Mouse (Mus musculus) hindbrain, embryonic 13.5 days (tissue): ENCODE results near the gene Zer1. TPM values are rescaled to one million over a fixed set of nuclear protein-coding genes. Genes with fewer than 3 reads are reported as not detected.

Experiments used
- ATAC-seq: fragments of 200-750 bp; cut with Nextera tagmentation; 2 replicates; pipeline ENCODE4 v1.8.0; 2017; ENCODE audit warnings: moderate TSS enrichment; ENCODE audit not compliant: low FRiP score
- H3K27ac ChIP-seq: fragments of 300-500 bp; sonication (generic); 2 replicates; pipeline ENCODE4 v1.5.1; 2015; ENCODE audit warnings: inconsistent platforms, mild to moderate bottlenecking, moderate library complexity
- H3K27me3 ChIP-seq: fragments of 300-500 bp; sonication (generic); 2 replicates; pipeline ENCODE4 v1.6.1; 2015; ENCODE audit warnings: mild to moderate bottlenecking, inconsistent platforms
- H3K36me3 ChIP-seq: fragments of 300-500 bp; sonication (generic); 2 replicates; pipeline ENCODE4 v1.6.1; 2015; ENCODE audit warnings: mild to moderate bottlenecking, inconsistent platforms
- H3K4me1 ChIP-seq: fragments of 300-500 bp; sonication (generic); replicated peaks from 2 replicates; pipeline ENCODE4 v1.6.1; 2015; ENCODE audit warnings: inconsistent platforms
- H3K4me2 ChIP-seq: fragments of 300-500 bp; sonication (generic); 2 replicates; pipeline ENCODE4 v1.6.1; 2015; ENCODE audit warnings: inconsistent platforms, mild to moderate bottlenecking, moderate library complexity
- H3K4me3 ChIP-seq: fragments of 300-500 bp; sonication (generic); 2 replicates; pipeline ENCODE4 v1.5.1; 2015; ENCODE audit warnings: mild to moderate bottlenecking, inconsistent platforms
- H3K9ac ChIP-seq: fragments of 300-500 bp; sonication (generic); 2 replicates; pipeline ENCODE4 v1.6.1; 2015; ENCODE audit warnings: mild to moderate bottlenecking, inconsistent platforms
- H3K9me3 ChIP-seq: fragments of 300-500 bp; sonication (generic); 2 replicates; pipeline ENCODE4 v1.6.1; 2016; ENCODE audit warnings: inconsistent platforms
- WGBS: fragments of 180-500 bp; shearing (Covaris S2); methylation state at CpG from one replicate; pipeline ENCODE4 v1.1.7; 2015; 5-methylcytosine and 5-hydroxymethylcytosine counted together
- polyA plus RNA-seq: library from polyadenylated mRNA; unstranded; fragments of >200 nt; fragmentation: Nextera tagmentation; extraction: Ambion mirVana; gene quantifications from 2 replicates; pipeline ENCODE4 v1.2.1, GENCODE M21; 2015

Gene Zer1
- polyA plus RNA-seq, 1 experiment from 2014 or later, result 14.1 TPM

DNA sequence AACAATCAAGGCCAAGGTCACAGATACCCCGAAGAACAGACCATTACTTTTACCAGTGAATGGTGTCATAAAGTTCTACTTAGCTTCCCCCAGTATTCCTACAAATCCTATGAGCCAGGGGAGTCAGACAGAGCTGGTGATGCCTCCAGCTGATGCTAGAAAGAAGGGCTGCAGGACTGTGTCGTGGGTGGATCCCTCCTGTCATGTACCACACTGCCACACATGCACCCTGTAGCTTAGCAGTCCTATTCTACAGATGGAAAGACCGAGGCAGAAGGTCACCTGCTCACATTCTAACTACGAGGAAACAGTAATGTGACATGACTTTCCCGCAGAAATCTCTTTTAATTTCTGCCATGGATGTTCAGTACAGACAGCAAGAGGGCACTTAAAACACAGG lies 1.6 kb downstream of the Zer1 start:
- Histone ChIP-seq H3K27me3 (no peaks in the 10 kb centered on the region), H3K4me1 (peaks cover 54% of the 10 kb centered on the region), H3K4me2 (peak overlapping the region; percentile 93), H3K36me3 (peaks cover 13% of the 10 kb centered on the region), H3K9ac (no peak overlapping the region), H3K9me3 (no peaks in the 10 kb centered on the region), H3K4me3 (no peak overlapping the region), H3K27ac (no peak overlapping the region)
- 90% methylated on average over 5 of the region's 5 CpGs for WGBS
- ATAC-seq, result no peak

- 75% methylated on average over 4 of the region's 4 CpGs for WGBS
- Histone ChIP-seq H3K4me3 (no peak overlapping the region), H3K27ac (peak overlapping the region; percentile 73), H3K4me2 (no peak overlapping the region), H3K36me3 (peaks cover 13% of the 10 kb centered on the region), H3K27me3 (no peaks in the 10 kb centered on the region), H3K9me3 (no peaks in the 10 kb centered on the region), H3K4me1 (peaks cover 51% of the 10 kb centered on the region), H3K9ac (peak overlapping the region; percentile 46; the same call in 1 of the 2 replicates)
- ATAC-seq, result no peak
These were observed 4.1 kb downstream of the Zer1 start for GRCm38 (mm10) chr2:30120269-30120668.

- H3K36me3 ChIP-seq, result peaks cover 18% of the 10 kb centered on the region
- no peaks in the 10 kb centered on the region for H3K27me3 ChIP-seq
- WGBS, result 16% methylated on average over 6 of the region's 6 CpGs
- ATAC-seq, result no peak
- H3K4me3 ChIP-seq, result no peak overlapping the region
- peak overlapping the region; percentile 73 for H3K27ac ChIP-seq
- 0 out of 2 replicates have a peak overlapping the region, but pooled peaks have one; percentile 26 for H3K9ac ChIP-seq
- peaks cover 45% of the 10 kb centered on the region for H3K4me1 ChIP-seq
- H3K4me2 ChIP-seq, result peak overlapping the region; percentile 25; the same call in 1 of the 2 replicates
- H3K9me3 ChIP-seq, result no peaks in the 10 kb centered on the region
These were observed 4.7 kb downstream of the Zer1 start for GRCm38 (mm10) chr2:30119641-30120051.

DNA sequence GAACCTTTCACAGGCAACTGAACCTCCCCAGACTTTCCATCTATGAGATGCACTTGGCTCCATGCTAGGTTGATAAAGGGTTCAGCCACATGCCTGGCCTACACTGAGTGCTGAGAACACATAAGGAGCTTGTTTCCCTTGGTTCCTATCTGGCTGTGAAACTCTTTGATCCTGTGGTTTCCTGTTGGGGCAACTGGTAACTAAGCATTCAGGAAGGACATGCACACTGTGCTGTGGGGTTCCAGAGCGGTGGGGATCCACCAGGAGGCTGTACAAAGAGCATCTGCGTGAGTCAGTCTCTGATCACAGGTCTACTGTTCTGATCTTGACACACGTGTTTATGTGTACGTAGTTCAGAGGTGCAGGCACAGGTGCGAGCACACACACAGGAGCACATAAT lies 11.8 kb downstream of the Zer1 start:
- WGBS, result 97% methylated on average over 5 of the region's 5 CpGs
- H3K4me3 ChIP-seq, result no peak overlapping the region
- no peaks in the 10 kb centered on the region for H3K27me3 ChIP-seq
- H3K9ac ChIP-seq, result no peak overlapping the region
- H3K27ac ChIP-seq, result no peak overlapping the region
- H3K36me3 ChIP-seq, result peaks cover 65% of the 10 kb centered on the region
- H3K9me3 ChIP-seq, result no peaks in the 10 kb centered on the region
- no peak overlapping the region for H3K4me2 ChIP-seq
- no peaks in the 10 kb centered on the region for H3K4me1 ChIP-seq
- ATAC-seq, result no peak

DNA sequence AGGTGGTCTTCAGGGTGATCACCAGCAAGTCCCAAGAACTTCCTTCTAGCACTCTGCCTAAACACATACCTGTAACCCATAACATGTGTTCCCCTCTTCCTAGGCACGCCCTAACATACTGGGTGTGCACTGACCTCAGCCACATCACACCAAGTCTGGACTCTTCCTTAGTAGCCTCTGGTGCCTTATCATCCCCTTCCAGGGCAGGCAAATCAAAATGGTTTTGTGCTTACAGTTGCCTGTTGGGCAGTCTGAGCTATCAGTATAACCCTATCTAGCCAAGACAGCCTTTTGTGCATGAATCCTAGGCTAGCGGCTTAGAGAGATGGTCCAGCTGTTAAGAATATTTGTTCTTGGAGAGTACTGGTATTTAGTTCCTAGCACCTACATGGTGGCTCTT lies 12.9 kb downstream of the Zer1 start:
- H3K36me3 ChIP-seq, result peaks cover 75% of the 10 kb centered on the region
- no peak overlapping the region for H3K27ac ChIP-seq
- no peaks in the 10 kb centered on the region for H3K27me3 ChIP-seq
- H3K4me3 ChIP-seq, result no peak overlapping the region
- no peaks in the 10 kb centered on the region for H3K9me3 ChIP-seq
- H3K9ac ChIP-seq, result no peak overlapping the region
- ATAC-seq, result no peak
- no peaks in the 10 kb centered on the region for H3K4me1 ChIP-seq
- H3K4me2 ChIP-seq, result no peak overlapping the region
- WGBS, result 95% methylated on average over 2 of the region's 2 CpGs

- Histone ChIP-seq H3K4me3 (no peak overlapping the region), H3K4me2 (no peak overlapping the region), H3K4me1 (no peaks in the 10 kb centered on the region), H3K9ac (no peak overlapping the region), H3K27ac (no peak overlapping the region), H3K9me3 (no peaks in the 10 kb centered on the region), H3K36me3 (peaks cover 96% of the 10 kb centered on the region), H3K27me3 (no peaks in the 10 kb centered on the region)
- 91% methylated on average over 4 of the region's 4 CpGs for WGBS
- no peak for ATAC-seq
These were observed 16.1 kb downstream of the Zer1 start for GRCm38 (mm10) chr2:30108260-30108659.

GRCm38 (mm10) chr2:30107646-30108045 lies 16.7 kb downstream of the Zer1 start:
- Histone ChIP-seq H3K36me3 (peaks cover 96% of the 10 kb centered on the region), H3K4me1 (no peaks in the 10 kb centered on the region), H3K4me2 (no peak overlapping the region), H3K27me3 (no peaks in the 10 kb centered on the region), H3K27ac (no peak overlapping the region), H3K9me3 (no peaks in the 10 kb centered on the region), H3K4me3 (no peak overlapping the region), H3K9ac (no peak overlapping the region)
- 95% methylated on average over 5 of the region's 5 CpGs for WGBS
- no peak for ATAC-seq

DNA sequence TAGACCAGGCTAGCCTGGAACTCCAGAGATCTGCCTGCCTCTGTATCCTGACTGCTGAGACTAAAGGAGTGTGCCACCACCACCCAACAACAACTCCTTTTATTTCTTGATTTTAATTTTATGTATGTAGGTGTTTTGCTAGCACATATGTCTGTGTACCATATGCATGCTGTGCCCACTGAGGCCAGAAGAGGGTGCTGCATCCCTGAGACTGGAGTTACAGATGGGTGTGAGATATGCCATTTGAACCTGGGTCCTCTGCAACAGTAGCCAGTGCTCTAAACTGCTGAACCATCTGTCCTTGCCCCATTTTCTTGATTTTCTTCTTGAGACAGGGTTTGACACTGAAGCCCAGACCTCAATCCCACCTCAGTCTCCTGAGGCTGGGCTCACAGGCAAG lies 18.0 kb downstream of the Zer1 start:
- H3K4me2 ChIP-seq, result no peak overlapping the region
- no peak overlapping the region for H3K27ac ChIP-seq
- no peak overlapping the region for H3K9ac ChIP-seq
- H3K9me3 ChIP-seq, result no peaks in the 10 kb centered on the region
- H3K4me3 ChIP-seq, result no peak overlapping the region
- H3K36me3 ChIP-seq, result peaks cover 97% of the 10 kb centered on the region
- no peaks in the 10 kb centered on the region for H3K27me3 ChIP-seq
- ATAC-seq, result no peak
- no peaks in the 10 kb centered on the region for H3K4me1 ChIP-seq

GRCm38 (mm10) chr2:30100214-30100613 lies 24.2 kb downstream of the Zer1 start:
- peaks cover 94% of the 10 kb centered on the region for H3K36me3 ChIP-seq
- H3K4me2 ChIP-seq, result no peak overlapping the region
- no peaks in the 10 kb centered on the region for H3K9me3 ChIP-seq
- no peak overlapping the region for H3K27ac ChIP-seq
- H3K9ac ChIP-seq, result no peak overlapping the region
- H3K4me3 ChIP-seq, result no peak overlapping the region
- no peaks in the 10 kb centered on the region for H3K4me1 ChIP-seq
- ATAC-seq, result no peak
- WGBS, result 82% methylated on average over 4 of the region's 4 CpGs
- H3K27me3 ChIP-seq, result no peaks in the 10 kb centered on the region

DNA sequence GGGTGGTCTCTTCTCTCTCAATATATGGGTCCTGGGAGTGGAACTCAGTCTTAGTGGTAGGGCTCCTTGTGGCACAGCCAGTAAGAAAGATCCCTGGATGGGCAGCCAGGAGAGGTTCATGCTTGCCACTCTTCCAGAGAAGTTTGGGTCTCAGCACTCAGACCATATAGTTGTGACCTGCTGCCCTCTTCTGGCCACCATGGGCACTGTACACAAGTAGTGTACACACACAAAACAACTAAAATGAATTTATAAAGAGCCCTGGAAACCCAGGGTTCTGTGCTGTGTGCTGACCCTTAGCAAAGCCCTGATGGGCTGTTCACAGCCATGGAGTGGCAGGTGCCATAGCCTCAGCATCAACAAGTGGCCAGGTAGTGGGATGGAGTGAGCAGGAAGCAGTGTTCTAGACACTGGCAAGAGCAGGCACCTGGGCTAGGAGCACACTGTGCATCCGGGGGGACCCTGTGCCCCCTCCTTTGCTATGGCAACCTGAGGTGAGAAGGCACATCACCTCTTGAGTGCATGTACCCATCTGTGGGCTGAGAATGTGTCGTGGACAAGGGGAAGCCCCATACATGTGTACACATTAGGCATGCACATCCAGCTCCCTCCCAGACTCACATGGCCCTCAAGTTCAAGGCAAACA lies 28.4 kb downstream of the Zer1 start:
- 92% methylated on average over 2 of the region's 2 CpGs for WGBS
- Histone ChIP-seq H3K4me1 (peaks cover 22% of the 10 kb centered on the region), H3K27me3 (no peaks in the 10 kb centered on the region), H3K27ac (no peak overlapping the region), H3K4me3 (no peak overlapping the region), H3K36me3 (peaks cover 59% of the 10 kb centered on the region), H3K9ac (no peak overlapping the region), H3K4me2 (no peak overlapping the region), H3K9me3 (no peaks in the 10 kb centered on the region)
- no peak for ATAC-seq

DNA sequence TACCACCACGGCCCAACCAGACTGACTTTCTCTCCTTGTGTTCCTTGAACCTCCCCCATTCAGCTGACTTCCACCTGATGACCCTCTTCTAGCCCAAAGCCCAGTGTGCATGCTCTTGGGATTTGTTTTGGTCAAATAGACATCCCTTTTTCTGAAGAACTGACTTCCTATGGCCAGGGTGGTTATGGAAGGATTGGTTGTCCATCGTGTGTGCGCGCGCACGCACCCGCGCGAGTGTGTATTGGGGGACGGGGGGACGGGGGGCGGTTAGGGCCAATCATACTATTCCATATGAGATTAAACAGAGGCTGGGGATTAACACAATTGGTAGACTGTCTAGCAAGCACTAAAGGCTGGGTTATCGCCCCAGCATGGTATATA lies 30.2 kb downstream of the Zer1 start:
- H3K27ac ChIP-seq, result no peak overlapping the region
- no peaks in the 10 kb centered on the region for H3K9me3 ChIP-seq
- peak overlapping the region; percentile 60 for H3K4me3 ChIP-seq
- H3K4me2 ChIP-seq, result peak overlapping the region; percentile 82
- peaks cover 53% of the 10 kb centered on the region for H3K36me3 ChIP-seq
- peak overlapping the region; percentile 71 for H3K9ac ChIP-seq
- ATAC-seq, result no peak
- no peaks in the 10 kb centered on the region for H3K27me3 ChIP-seq
- 5% methylated on average over 13 of the region's 13 CpGs for WGBS
- peaks cover 22% of the 10 kb centered on the region for H3K4me1 ChIP-seq

DNA sequence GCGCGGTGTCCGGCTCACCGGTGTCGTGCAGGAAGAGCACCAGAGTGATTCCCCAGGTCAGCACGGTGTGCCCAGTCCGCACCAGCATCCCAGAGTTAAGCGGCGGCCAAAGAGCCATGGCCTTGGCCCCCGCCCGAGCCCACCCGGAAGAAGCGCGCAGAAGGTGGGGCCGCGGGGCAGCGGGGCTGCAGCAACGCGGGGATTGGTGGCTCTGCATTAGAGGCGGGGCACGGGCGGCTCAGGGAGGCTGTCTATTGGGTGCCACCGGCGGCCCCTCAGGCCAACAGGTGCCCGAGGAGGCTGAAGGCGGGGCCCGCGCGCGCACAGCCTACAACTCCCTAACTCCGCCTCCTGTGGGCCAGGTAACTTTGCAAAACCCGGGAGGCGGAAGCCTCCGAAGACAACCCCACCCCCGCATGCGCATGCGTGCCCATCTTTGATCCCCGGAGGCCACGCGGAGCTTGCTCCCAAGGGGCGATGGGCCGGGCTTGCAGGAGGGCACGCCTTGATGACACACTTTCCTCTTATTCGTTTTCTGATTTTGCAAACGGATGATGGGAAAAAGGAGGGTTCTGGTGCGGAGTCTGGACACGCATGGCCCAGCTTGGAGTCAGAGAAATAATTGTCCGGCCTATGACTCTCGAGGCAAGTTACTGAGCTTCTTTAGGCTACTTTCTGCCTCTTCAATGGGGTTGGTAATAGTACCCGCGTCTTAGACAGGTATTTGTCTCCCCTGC lies 30.7 kb downstream of the Zer1 start, which contains the start of gene Zdhhc12:
Gene Zdhhc12 (minus strand): TSS at position 178 of the 737 bp plus-strand sequence.
- Histone ChIP-seq H3K9ac (peak within 1 kb of the TSS; percentile 71), H3K4me1 (peaks cover 22% of the 10 kb centered on the region), H3K4me2 (peak within 1 kb of the TSS; percentile 82), H3K4me3 (peak within 1 kb of the TSS; percentile 60), H3K27ac (peak within 1 kb of the TSS; percentile 12; the same call in 1 of the 2 replicates), H3K27me3 (no peaks in the 10 kb centered on the region), H3K36me3 (peaks cover 48% of the 10 kb centered on the region), H3K9me3 (no peaks in the 10 kb centered on the region)
- peak; percentile 94 for ATAC-seq
- WGBS, result under 1% methylated on average over 51 of the region's 51 CpGs
